Mouse (Mus musculus): ENCODE measurements around the gene Lamc3.

- no peak for TF ChIP-seq CTCF (IDR thresholded peaks at IDR 0.05; ENCODE audit: low read depth)
- TF ChIP-seq EP300 (IDR thresholded peaks at IDR 0.05; ENCODE audit: low read depth): no peak
These were observed 61.7 kb downstream of the Lamc3 start for GRCm38 (mm10) chr2:31948801-31949200.
